Mouse (Mus musculus) ES-Bruce4 (cell line): ENCODE measurements around the gene Ramp2.

Source experiments
- CTCF ChIP-seq: IDR thresholded peaks from one replicate; pipeline ENCODE4 v1.8.1; 2011; ENCODE audit warnings: low read depth, low read length
- EP300 ChIP-seq: IDR thresholded peaks from 2 replicates; pipeline ENCODE4 v1.6.1; 2011; ENCODE audit warnings: low read depth, low read length; ENCODE audit not compliant: insufficient read depth
- POLR2A ChIP-seq: IDR thresholded peaks from one replicate; pipeline ENCODE4 v1.8.1; 2011; ENCODE audit warnings: low read length; ENCODE audit not compliant: insufficient read depth

DNA sequence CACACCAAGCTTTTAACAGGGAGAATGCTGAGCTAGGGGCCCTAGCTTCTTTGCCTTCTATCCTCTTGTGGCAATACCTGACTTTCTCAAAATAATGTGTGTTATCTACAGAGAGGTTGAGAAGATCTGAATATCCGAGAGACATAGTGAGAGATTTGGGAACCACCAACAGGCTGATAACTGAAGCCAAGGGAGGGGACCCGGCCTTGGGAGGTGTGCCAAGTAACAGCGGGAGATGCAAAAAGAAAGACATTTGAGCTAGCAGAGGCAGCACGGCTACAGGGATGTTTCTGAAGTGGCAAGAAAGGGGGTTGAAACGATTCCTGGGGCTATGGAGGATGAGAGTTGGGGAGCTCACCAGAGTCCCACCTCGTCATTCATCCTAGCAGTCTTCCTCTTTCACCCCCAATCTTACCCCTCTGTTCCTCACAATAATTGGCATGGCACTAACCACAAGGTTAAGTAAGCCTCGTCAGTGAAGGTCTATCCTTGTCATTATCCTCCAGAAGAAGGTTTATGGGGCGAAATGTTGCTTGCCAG, 16.4 kb upstream of the Ramp2 start:
- TF ChIP-seq POLR2A (no peak), EP300 (no peak), CTCF (no peak)
